Mouse (Mus musculus) neural tube, embryonic 15.5 days (tissue): Measurements from ENCODE around the gene Hist1h1a. TPM values are rescaled to one million over a fixed set of nuclear protein-coding genes. Genes with fewer than 3 reads are reported as not detected.

Source experiments
- ATAC-seq: fragments of 200-750 bp; cut with Nextera tagmentation; 2 replicates; pipeline ENCODE4 v1.8.0; 2017; ENCODE audit warnings: mild to moderate bottlenecking, moderate TSS enrichment, moderate library complexity; ENCODE audit not compliant: low FRiP score
- H3K27ac ChIP-seq: fragments of 300-500 bp; sonication (generic); replicated peaks from 2 replicates; pipeline ENCODE4 v1.5.1; 2015; ENCODE audit warnings: mild to moderate bottlenecking, inconsistent platforms
- H3K27me3 ChIP-seq: fragments of 300-500 bp; sonication (generic); replicated peaks from 2 replicates; pipeline ENCODE4 v1.6.1; 2015; ENCODE audit warnings: inconsistent platforms
- H3K36me3 ChIP-seq: fragments of 300-500 bp; sonication (generic); 2 replicates; pipeline ENCODE4 v1.6.1; 2015; ENCODE audit warnings: inconsistent platforms
- H3K4me1 ChIP-seq: fragments of 300-500 bp; sonication (generic); 2 replicates; pipeline ENCODE4 v1.6.1; 2015; ENCODE audit warnings: inconsistent platforms
- H3K4me2 ChIP-seq: fragments of 300-500 bp; sonication (generic); 2 replicates; pipeline ENCODE4 v1.6.1; 2015; ENCODE audit warnings: inconsistent platforms, mild to moderate bottlenecking, moderate library complexity
- H3K4me3 ChIP-seq: fragments of 300-500 bp; sonication (generic); replicated peaks from 2 replicates; pipeline ENCODE4 v1.5.1; 2015; ENCODE audit warnings: mild to moderate bottlenecking, inconsistent platforms
- H3K9ac ChIP-seq: fragments of 300-500 bp; sonication (generic); replicated peaks from 2 replicates; pipeline ENCODE4 v1.6.1; 2015; ENCODE audit warnings: mild to moderate bottlenecking, inconsistent platforms
- H3K9me3 ChIP-seq: fragments of 300-500 bp; sonication (generic); replicated peaks from 2 replicates; pipeline ENCODE4 v1.6.1; 2016; ENCODE audit warnings: inconsistent platforms
- WGBS: fragments of 180-500 bp; shearing (Covaris S2); methylation state at CpG from one replicate; pipeline ENCODE4 v1.1.7; 2015; ENCODE audit warnings: mixed read lengths; 5-methylcytosine and 5-hydroxymethylcytosine counted together
- microRNA-seq: library from miRNA; unstranded; fragments of <30 nt; microRNA quantifications from one replicate; pipeline ENCODE4, GENCODE M21; 2017
- polyA plus RNA-seq: library from polyadenylated mRNA; unstranded; fragments of >200 nt; fragmentation: Nextera tagmentation; extraction: Ambion mirVana; gene quantifications from 2 replicates; pipeline ENCODE4 v1.2.1, GENCODE M21; 2015

Gene Hist1h1a
- polyA plus RNA-seq, 1 experiment from 2014 or later, result 0.44 TPM

- no peak overlapping the region for H3K4me2 ChIP-seq
- no peak overlapping the region for H3K4me3 ChIP-seq
- H3K27ac ChIP-seq, result no peak overlapping the region
- WGBS, result 86% methylated on average over 2 of the region's 2 CpGs
- H3K36me3 ChIP-seq, result no peaks in the 10 kb centered on the region
- ATAC-seq, result no peak
- no peak overlapping the region for H3K9ac ChIP-seq
- no peaks in the 10 kb centered on the region for H3K4me1 ChIP-seq
- H3K9me3 ChIP-seq, result no peaks in the 10 kb centered on the region
- no peaks in the 10 kb centered on the region for H3K27me3 ChIP-seq
Measured at GRCm38 (mm10) chr13:23804532-23804931, 41.1 kb downstream of the Hist1h1a start.

GRCm38 (mm10) chr13:23806422-23807052 is 43.1 kb downstream of the Hist1h1a start, which contains the start of gene Slc17a2:
Gene Slc17a2, plus strand, starts transcription at chr13:23806993.
- no peaks in the 10 kb centered on the region for H3K27me3 ChIP-seq
- H3K4me2 ChIP-seq, result no peak within 1 kb of the TSS
- ATAC-seq, result no peak
- 90% methylated on average over 15 of the region's 15 CpGs for WGBS
- H3K27ac ChIP-seq, result no peak within 1 kb of the TSS
- H3K36me3 ChIP-seq, result no peaks in the 10 kb centered on the region
- no peaks in the 10 kb centered on the region for H3K4me1 ChIP-seq
- H3K9me3 ChIP-seq, result no peaks in the 10 kb centered on the region
- no peak within 1 kb of the TSS for H3K9ac ChIP-seq
- H3K4me3 ChIP-seq, result no peak within 1 kb of the TSS

Small RNA genes lying within 50 kb of the gene (microRNA-seq; reads per million reads assigned to microRNA genes)
- gene Gm44314 (not detected), gene Gm44484 (not detected)

Other genes with a start within 250 kb of the Hist1h1a start
- gene Hist1h4h, start 232.6 kb upstream of the Hist1h1a start, polyA plus RNA-seq, result 1.5 and 4.5 TPM in 2 replicates
- 0.77 TPM in 1 of 2 replicates, not detected in the other for gene Hist1h2af, start 229.8 kb upstream of the Hist1h1a start, polyA plus RNA-seq
- 0.51 and 0.64 TPM in 2 replicates for gene Hist1h3g, start 228.2 kb upstream of the Hist1h1a start, polyA plus RNA-seq
- 0.22 and 0.51 TPM in 2 replicates for gene Hist1h2bh, start 220.3 kb upstream of the Hist1h1a start, polyA plus RNA-seq
- not detected in 2 replicates for gene Hist1h3f, start 219.6 kb upstream of the Hist1h1a start, polyA plus RNA-seq
- gene Hist1h4f, start 212.0 kb upstream of the Hist1h1a start, polyA plus RNA-seq, result not detected in 2 replicates
- gene Hist1h1d, start 210.4 kb upstream of the Hist1h1a start, polyA plus RNA-seq, result 0.09 and 0.13 TPM in 2 replicates
- 1.1 and 1.7 TPM in 2 replicates for gene Hist1h3e, start 201.3 kb upstream of the Hist1h1a start, polyA plus RNA-seq
- gene Hist1h2ae, start 192.4 kb upstream of the Hist1h1a start, polyA plus RNA-seq, result 12.5 and 25.5 TPM in 2 replicates
- gene Hist1h2bg, start 192.3 kb upstream of the Hist1h1a start, polyA plus RNA-seq, result 2.2 and 2.9 TPM in 2 replicates
- 2.7 TPM in 1 of 2 replicates, not detected in the other for gene Hist1h2bf, start 189.5 kb upstream of the Hist1h1a start, polyA plus RNA-seq
- gene Hist1h2ad, start 189.3 kb upstream of the Hist1h1a start, polyA plus RNA-seq, result 0.97 TPM in 1 of 2 replicates, not detected in the other
- 0.88 and 2.0 TPM in 2 replicates for gene Hist1h3d, start 187.9 kb upstream of the Hist1h1a start, polyA plus RNA-seq
- gene Hist1h4d, start 182.1 kb upstream of the Hist1h1a start, polyA plus RNA-seq, result 31.8 and 54.1 TPM in 2 replicates
- gene Hist1h2be, start 142.5 kb upstream of the Hist1h1a start, polyA plus RNA-seq, result 1.7 and 2.0 TPM in 2 replicates
- gene Hist1h1e, start 141.1 kb upstream of the Hist1h1a start, polyA plus RNA-seq, result 4.3 and 7.0 TPM in 2 replicates
- gene Hist1h2ac, start 79.7 kb upstream of the Hist1h1a start, polyA plus RNA-seq, result 0.26 and 0.54 TPM in 2 replicates
- gene Hist1h2bc, start 79.5 kb upstream of the Hist1h1a start, polyA plus RNA-seq, result 18.4 and 26.8 TPM in 2 replicates
- gene Hist1h1t, start 67.9 kb upstream of the Hist1h1a start, polyA plus RNA-seq, result not detected in 2 replicates
- gene Hist1h4c, start 65.2 kb upstream of the Hist1h1a start, polyA plus RNA-seq, result 2.7 and 2.8 TPM in 2 replicates
- 3.7 and 4.6 TPM in 2 replicates for gene Hfe, start 52.8 kb upstream of the Hist1h1a start, polyA plus RNA-seq
- gene Hist1h1c, start 24.9 kb upstream of the Hist1h1a start, polyA plus RNA-seq, result 7.4 and 13.8 TPM in 2 replicates
- 0.78 and 2.4 TPM in 2 replicates for gene Hist1h3c, start 18.1 kb upstream of the Hist1h1a start, polyA plus RNA-seq
- gene Hist1h2bb, start 16.9 kb upstream of the Hist1h1a start, polyA plus RNA-seq, result 0.83 TPM in 1 of 2 replicates, not detected in the other
- gene Hist1h2ab, start 12.5 kb upstream of the Hist1h1a start, polyA plus RNA-seq, result 3.0 and 12.1 TPM in 2 replicates
- 1.2 and 2.0 TPM in 2 replicates for gene Hist1h3b, start 11.4 kb upstream of the Hist1h1a start, polyA plus RNA-seq
- gene Hist1h4b, start 6.7 kb upstream of the Hist1h1a start, polyA plus RNA-seq, result 1.0 and 2.6 TPM in 2 replicates
- not detected in 2 replicates for gene Hist1h4a, start 2.4 kb upstream of the Hist1h1a start, polyA plus RNA-seq
- gene Hist1h3a, start 1.3 kb upstream of the Hist1h1a start, polyA plus RNA-seq, result 1.4 and 2.3 TPM in 2 replicates
- gene Trim38, start 6.2 kb downstream of the Hist1h1a start, polyA plus RNA-seq, result 0.09 TPM in 1 of 2 replicates, not detected in the other
- gene Slc17a2, start 43.3 kb downstream of the Hist1h1a start, polyA plus RNA-seq, result not detected in 2 replicates
- gene Slc17a3, start 75.8 kb downstream of the Hist1h1a start, polyA plus RNA-seq, result 0.08 TPM in 1 of 2 replicates, not detected in the other
- not detected in 2 replicates for gene Slc17a1, start 104.1 kb downstream of the Hist1h1a start, polyA plus RNA-seq
- gene Slc17a4, start 151.3 kb downstream of the Hist1h1a start, polyA plus RNA-seq, result 0.15 and 1.1 TPM in 2 replicates
- not detected in 2 replicates for gene Hist1h2ba, start 170.5 kb downstream of the Hist1h1a start, polyA plus RNA-seq
- gene Hist1h2aa, start 170.8 kb downstream of the Hist1h1a start, polyA plus RNA-seq, result not detected in 2 replicates
- gene Scgn, start 227.5 kb downstream of the Hist1h1a start, polyA plus RNA-seq, result 0.77 and 1.3 TPM in 2 replicates